Mouse (Mus musculus) layer of hippocampus, adult 11-12 months (tissue): ENCODE measurements around the gene Trim17.

Source experiments
- DNase-seq: peaks from one replicate; pipeline ENCODE4 v3.0.0; 2022; ENCODE audit warnings: low spot score

Gene Trim17

DNA sequence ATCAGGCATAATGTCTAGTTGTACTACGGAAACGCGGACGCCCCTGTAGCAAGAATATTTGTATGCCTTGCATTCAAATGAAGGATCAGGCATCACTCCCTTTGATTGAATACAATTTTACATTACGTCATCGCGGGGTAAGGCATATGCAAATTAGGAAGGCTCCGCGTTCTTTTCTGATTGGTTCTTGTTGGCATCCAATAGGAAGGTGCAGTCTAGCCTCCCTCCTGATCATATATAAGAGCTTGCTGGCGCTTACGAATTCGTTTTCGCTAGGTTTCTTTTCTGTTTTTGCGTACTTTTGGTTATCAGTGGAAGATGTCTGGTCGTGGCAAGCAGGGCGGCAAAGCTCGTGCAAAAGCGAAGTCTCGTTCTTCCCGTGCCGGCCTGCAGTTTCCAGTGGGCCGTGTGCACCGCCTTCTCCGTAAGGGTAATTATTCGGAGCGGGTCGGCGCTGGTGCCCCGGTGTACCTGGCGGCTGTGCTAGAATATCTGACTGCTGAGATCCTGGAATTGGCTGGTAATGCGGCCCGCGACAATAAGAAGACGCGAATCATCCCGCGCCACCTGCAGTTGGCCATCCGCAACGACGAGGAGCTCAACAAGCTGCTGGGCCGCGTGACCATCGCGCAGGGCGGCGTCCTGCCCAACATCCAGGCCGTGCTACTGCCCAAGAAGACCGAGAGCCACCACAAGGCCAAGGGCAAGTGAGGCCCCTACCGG, at the start of gene Trim17, which contains the start of gene Hist3h2a:
Gene Trim17, plus strand, starts transcription at position 266 of the 723 bp plus-strand sequence.
Gene Hist3h2a, plus strand, starts transcription at position 266 of the 723 bp plus-strand sequence.
- DNase-seq: peak; percentile 95

DNA sequence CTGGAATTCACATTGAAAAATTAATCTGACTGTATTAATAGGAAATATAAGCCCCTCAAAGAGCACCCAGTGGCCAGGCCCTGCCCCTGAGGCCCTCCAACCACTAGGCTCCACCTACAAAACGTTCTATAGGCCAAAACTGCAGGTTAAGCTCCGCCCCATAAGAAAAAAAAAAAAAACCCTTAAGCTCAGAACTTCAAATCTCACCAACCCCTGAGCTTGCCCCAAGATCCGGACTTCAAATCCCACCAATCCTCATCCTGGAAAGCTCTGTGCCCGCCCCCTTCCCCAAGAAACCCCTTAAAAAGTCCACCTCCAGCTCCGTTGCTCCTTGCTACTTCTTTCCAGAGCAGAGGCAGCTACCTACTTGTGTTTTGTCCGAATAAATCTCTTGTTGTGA, 49.6 kb upstream of the Trim17 start:
- no peak for DNase-seq

DNA sequence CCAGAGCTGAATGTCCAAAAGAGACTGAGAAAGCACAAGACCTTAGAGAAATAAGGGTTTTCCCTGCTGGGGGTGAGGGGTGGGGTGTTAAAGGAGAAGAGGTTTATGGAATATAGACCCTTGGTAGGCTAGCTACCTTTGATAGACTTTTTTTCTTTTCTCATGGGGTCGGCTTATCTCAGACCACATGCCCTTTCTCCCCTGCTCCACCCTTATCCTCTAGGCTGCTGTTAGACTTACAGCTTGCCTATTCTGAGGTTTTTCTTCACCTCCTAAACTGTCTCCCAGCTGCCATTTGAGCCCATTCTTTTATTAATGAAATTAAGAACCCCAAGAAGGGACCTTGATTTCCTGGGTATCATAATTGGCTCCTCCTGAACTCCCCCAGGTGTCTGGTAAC, 40.7 kb upstream of the Trim17 start:
- DNase-seq: no peak

DNA sequence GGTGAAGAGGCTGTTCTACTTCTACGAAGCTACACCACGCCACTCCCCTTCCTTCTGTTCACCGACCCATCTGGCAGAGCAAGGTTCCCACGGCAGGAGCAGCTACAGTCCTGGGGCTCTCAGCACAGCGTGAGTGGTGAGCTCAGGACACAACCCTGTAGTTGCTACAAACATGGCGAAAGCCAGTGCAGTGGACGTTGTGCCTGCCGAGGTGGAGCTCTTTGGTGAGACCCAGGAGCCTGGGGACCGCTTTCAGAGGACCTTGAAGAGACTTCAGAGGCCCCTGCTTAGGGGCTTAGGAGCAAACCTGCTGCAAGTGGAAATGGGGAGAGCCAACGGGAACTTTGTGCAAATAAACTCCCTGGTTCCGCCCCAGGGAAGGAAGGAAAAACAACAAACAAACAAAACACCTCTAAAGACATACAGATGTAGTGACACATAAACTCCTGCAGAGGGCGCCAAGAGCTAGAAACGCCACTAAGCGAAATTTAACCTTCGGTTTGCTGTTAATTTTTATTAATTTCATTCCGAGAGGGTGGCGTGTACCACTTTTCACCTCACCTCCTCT, 39.9 kb upstream of the Trim17 start:
- no peak for DNase-seq

DNA sequence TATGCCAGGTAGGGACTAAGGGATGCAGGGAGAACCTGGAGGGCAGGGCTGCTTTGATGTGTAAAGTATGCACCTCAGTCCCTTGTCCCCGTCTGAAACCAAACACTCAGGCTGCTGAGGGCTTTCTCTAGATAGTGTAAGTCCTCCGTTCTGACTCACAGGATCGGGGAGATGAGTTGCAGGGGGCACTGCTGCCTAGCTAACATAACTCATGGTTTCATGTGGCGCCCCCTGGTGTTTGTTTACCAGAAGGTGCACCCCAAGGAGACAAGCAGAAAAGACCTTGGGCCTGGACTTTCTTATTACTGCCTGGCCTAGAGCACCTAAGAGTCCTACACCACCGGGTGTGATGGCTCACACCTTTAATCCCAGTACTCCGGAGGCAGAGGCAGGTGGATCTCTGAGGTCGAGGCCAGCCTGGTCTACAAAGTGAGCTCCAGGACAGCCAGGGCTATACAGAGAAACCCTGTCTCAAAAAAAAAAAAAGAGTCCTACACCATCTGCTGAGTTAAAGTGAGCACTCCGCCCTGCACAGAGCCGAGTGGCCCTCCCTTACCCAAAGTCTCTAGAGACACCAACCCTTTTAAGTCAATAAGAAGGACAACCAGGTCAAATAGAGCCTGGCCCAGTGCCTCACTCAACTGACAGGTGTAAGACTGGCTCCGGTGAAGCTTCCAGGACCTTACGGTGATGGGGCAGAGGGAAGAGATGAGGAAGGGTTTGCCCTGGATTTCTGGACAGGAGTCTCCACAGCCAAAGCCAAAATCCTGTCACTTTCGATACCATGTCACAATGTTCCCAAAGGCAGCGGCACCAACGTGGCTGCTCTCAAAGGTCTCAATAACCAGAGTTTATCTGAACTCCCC, 37.4 kb upstream of the Trim17 start:
- no peak for DNase-seq

DNA sequence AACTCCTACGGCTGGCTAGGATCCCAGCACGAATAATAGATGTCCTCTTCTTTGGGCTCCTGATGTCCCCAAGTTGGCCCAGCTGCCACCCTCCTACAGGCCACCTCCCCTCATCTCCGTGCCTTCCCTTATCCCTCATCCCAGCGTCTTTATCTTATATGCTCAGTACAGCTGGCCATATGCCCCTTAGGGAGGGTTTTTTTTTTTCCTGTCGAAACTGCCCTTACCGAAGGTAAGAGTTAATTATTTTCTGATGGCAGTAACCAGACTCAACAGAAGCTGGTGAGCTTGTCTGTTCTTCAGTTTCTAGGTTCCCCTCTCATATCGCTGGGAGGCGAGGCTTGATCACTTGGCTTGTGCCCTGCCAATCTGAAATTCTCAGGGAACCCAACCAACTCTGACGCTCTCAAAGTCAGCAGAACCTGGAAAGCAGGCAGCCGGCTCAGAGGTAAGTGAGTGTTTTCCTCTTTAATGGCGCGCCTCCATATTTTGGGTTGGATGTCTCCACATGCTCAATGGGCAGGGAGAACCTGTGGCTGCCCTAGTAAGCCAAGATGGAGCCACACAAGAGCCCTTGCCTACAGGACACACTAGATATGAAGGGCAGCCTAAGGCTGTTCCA, 36.6 kb upstream of the Trim17 start, which contains the start of gene Btnl10:
Gene Btnl10, plus strand, starts transcription at position 164 of the 622 bp plus-strand sequence.
- DNase-seq: no peak

DNA sequence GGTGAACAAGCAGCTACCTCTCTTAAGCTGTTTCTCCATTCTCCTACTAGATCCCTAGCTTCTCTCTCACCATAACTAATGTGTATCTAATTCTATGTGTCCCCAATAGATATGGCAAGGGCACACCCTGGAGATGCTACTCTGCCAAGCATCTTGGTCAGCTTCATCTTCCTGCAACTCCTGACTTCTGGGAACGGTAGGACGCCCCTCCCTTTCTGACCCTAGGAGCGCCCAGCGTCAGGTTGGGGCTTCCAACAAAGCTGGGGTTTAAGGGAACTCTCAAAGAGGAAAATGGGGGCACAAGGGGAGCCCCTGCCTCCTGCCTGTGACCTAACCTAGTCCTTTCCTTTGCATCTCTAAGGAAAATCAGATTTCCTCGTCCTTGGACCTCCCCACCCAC, 35.7 kb upstream of the Trim17 start:
- DNase-seq: no peak

DNA sequence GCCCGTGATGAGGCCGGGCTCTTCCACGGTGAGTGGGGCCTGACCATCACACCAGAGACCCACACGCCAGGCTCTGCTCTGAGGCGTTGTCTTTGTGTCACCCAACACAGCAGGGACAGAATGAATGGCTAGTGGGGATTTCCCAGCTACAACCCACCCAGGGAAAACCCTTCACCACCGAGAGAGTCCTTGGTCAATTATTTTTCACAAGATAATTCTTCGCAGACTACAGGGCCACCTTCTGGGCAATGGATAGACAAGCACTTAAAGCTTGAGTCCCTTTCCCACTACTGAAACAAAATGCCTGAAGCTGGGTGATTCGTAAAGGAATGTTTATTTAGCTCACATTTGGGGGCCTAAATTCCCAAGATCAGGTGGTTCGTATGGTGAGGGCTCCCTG, 32.1 kb upstream of the Trim17 start:
- no peak for DNase-seq

DNA sequence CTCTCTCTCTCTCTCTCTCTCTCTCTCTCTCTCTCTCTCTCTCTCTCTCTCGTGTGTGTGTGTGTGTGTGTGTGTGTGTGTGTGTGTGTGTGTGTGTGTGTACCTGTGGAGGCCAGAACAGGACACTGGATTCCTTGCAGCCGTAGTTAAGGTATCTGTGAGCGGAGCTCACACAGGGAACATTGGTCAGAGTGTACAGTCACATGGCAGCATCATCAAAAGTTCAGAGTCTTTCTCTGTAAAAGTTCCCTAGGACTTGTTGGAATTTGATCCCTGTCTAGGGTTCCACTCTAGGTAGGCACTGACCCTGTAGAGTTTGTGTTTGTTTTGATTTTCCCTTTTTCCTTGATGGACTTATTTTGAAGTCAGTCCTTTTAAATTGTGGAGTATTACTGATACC, 27.8 kb upstream of the Trim17 start:
- no peak for DNase-seq

DNA sequence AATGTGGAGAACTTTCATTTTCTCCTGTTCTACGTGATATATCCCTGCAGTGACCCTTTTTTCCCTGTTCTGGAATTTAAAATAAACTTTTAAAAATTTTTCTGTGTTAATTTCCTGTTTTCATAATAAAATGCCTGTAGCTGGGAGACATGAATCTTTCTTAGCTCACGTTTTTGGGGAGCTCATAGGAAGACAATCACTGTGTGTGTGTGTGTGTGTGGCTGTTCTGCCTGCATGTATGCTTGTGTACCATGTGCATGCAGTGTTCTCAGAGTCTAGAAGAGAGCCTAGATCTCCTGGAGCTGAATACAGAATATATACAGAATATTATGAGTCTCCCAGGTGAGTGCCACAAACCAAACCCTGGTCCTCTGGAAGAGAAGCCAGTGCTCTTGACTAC, 27.4 kb upstream of the Trim17 start:
- no peak for DNase-seq

DNA sequence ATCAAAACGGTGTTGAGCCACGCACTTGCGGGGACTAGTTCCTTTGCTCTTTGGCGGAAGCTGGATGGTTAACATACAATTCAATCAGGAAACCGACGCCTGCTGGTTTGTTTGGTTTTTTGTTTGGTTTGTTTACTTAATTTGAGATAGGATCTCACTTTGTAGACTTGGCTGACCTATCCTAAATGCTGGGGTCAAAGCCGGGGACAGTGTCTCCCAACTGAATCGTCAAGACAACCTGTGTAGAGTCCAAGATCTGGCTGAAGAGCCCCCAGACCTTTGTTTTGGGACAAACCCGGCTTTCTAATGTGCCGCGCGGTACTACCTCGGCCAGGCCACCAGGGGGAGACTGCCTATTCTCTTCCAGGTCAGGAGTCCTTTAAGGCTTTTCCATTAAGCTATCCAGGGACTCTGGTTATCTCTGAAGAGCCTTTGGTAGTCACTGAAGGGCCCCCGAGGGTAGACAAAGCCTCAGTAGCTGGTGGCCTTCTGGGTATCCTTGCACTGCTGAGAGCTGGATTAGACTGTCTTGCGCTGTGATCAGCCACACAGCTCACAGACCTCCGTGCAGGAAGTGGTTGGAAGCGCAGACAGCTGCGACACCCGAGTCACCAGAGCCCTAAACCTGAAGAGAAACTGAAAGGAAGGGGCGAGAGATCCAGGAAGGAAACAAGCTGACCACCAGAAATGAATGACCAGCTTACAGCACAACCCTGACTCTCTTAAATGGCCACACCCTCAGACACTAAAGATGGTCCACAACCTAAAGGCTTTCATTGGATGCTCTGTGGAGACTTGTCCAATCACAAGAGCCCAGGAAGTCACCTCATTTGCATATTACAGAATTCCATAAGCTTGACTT, 26.5 kb upstream of the Trim17 start:
- DNase-seq: peak; percentile 52

DNA sequence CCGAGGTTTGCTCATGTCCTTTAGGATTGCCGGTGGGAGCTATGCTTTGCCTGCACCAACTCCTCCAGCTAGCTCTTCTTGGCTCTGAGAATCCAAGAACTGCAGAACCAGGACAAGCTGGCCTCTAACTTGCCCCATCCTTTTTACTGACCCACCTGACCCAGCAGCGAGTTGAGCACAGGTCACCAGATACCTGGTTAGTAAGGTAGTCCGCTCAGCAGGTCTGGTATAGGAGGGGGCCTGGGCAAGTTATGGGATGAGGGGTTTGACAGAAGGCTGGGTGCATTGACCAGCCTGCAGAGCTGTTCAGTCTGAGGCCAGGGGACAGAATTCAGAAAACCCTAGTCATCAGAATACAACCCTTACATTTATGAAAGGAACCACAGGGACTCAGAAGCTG, 25.4 kb upstream of the Trim17 start:
- DNase-seq: no peak

DNA sequence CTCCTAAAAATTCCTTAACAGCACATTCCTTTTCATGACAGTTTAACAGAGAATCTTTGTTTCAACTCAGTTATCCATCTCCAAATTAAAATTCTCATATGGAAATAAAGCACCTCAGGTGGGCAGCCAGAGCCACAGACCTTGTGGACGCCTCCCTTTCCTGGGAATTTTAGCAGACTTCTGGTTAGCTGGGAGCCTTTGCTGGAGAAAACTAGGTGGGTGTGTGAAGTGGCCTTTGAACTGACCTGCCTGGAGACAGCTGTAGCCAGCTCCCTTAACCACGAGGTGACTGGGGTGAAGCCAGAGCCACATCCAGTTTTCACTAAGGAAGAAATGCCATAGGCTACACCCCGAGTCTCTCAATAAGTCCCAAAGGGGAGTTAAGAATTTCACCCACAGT, 24.8 kb upstream of the Trim17 start:
- no peak for DNase-seq

DNA sequence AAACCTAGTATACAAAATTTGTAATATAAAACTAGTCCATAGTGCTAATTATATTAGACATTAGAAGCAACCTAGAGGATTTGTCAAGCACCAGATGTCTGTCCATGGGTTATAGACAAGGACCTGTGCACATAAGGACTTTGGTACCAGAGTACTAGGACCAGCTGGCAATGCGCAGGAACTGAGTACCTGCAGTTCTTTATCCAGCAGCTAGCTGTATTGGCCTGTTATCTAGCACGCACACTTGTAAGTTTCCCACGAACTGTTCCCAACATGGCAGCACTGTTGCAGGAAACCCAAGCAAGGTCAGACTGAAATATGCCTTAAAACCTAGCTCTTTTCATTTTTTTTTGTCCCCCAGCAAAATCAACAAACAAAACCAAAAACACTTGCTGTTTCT, 24.2 kb upstream of the Trim17 start:
- DNase-seq: no peak

DNA sequence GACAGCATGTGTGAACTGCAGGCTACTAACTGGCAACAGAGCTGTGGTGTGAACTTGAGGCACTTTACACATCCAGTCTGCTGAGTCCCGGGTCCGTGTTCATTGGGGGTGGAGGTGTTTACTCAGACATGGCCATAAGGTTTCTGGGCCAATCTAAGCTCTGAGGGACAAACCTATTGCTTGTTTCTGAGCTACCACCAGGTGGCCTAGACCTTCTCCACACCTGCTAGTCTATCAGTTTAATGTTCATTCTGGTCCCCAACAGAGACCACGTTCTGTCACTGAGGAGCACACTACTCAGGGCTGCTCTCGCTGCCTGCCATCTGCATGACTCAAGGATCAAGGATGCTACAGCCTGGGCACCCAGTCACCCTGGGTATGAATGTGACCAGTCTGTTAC, 22.9 kb upstream of the Trim17 start:
- DNase-seq: no peak

DNA sequence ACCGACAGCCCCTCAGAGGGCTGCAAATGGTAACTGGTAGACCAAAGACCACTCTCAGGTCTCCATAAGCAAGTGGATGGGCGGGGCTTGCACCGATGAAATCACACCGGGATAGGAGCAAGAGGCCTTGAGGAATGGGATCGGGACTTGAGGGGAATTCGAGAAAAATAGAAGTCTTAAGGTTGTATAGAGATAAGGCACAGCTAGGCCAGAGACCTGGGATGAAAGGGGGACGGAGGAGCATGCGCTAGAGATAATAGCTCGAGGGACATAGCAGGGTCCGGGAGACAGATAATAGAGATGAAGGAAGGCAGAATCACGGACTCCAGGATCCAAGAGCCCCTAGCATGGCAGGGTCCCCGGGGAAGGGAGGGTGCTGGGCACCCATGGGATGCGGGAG, 16.6 kb upstream of the Trim17 start:
- no peak for DNase-seq

DNA sequence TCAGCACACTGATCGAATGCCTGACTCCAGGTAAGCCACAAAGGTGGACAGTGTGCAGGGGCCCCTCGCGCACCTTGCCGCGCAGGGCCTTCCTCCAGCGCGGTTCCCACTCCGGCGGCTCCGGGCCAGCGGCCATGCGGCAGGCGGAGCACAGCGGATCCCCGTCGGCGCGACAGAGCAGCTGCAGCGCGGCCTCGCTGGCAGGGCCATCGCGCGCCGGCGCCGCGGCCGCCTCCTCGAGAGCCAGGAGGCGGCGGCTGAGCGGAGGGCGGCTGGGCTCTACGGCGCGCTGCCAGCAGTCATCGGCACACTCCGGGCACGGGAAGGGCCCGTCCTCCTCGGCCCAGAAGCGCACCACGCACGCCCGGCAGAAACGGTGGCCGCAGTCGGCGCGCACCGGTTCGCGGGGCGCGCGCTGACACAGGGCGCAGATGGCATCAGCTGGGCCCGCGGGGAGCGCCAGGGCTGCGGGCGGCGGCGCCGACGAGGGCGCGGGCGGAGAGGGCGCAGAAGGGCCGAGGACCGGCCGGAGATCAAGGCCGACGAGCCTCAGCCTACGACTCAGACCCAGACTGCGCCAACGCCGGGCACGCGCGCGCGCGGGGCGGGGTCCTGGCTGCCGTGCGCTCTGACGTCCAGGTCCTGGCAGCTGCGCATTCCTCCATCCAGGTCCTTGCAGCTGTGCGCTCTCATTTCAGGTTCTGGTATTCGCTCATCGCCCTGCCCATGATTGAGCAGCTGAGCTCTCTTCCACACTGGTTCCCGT, 16.0 kb upstream of the Trim17 start, which contains the start of gene Rnf187:
Gene Rnf187, minus strand, starts transcription at position 595 of the 766 bp plus-strand sequence.
- DNase-seq: peak; percentile 93

DNA sequence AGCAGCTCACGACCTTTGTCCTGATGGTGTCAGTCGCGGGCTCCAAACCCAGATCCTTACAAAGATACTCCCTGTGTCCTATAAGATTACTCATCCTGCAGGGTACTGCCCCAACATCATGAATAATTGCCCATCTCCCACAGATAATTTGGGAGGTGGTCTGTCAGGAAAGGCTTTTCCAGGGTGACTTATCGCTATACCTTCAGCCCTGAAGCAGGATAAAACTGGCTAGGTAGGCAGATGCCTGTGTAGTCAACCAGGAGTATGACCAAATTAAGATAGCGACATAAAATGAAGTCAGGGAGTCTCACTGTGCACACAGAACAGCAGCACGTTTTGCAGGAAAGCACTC, 15.4 kb upstream of the Trim17 start:
- DNase-seq: no peak

DNA sequence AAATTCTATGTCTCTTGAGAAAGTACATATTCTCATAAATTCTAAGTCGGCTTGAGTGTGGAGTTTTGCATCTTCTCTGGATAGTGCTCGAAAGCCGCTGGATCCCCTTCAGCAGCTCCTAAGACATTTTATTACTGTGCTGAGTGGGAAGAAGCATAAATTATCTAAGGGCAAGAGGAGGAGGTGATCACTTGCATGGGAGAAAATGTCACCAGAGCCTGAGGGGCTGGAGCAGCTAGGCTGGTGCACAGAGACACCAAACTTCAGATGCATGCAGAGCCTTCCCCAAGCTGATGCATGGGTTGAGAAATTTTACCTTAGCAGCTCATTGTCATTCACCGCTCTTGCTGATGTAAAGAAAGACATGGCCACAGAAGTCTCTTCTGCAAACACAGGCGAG, 10.3 kb upstream of the Trim17 start:
- no peak for DNase-seq

DNA sequence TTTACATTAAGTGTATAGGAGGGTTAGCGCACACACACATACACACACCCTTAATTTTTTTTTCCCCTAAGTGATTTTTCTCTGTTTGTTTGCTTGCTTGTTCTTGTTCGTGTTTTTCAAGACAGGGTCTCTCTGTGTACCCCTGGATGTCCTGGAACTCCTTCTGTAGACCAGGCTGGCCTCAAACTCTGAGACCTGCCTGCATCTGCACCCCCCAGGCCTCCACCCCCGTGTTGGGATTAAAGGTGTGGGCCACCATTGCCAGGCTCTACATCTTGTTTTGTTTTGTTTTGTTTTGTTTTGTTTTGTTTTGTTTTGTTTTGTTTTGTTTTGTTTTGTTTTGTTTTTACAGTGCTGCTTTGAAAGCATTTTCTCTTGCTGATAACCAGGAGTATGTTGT, 7.2 kb upstream of the Trim17 start:
- DNase-seq: no peak
